Comparison of ENCODE assay signal across 14 mouse cellular contexts in the genomic region with DNA sequence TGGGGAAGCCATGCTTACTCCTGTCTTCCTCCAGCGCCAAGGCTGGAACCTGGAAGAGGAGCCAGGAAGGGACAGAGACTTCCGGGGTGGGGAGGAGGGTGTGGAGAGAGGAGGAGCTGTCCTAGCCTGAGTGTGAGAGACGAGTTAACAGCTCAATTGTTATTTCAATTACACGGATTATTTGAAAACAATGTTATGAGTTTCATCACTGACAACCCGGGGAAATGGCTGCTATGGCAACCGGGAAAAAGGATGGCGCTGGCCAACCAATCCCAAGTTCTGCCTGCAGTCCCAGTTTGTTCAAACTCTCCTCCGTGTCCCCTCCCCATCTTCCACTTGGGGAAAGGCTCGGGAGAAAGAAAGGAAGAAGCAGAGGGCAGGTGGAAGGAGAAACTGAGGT. TPM values are rescaled to one million over a fixed set of nuclear protein-coding genes. Genes with fewer than 3 reads are reported as not detected.
DNase-seq lines count a peak whose midpoint lies in the region; ATAC-seq lines count a peak whose summit lies in the region.
"Had no signal": no experiment of that assay in that cellular context is flagged by ENCODE, and none has a peak within 500 bp of the region (broad histone marks: within the 10 kb centered on the region; RNA-seq: fewer than 3 reads in every experiment).

No protein-coding gene starts in this region.

- DNase-seq in forebrain, embryonic 10.5 days (ENCODE audit: extremely low spot score, low spot score) = no peak
- DNase-seq in R1 (ENCODE audit: low read depth, low spot score) = peak; percentile 83
- peak; percentile 70 for DNase-seq in hindbrain, embryonic 11.5 days (ENCODE audit: low spot score)
- DNase-seq in urinary bladder, adult 18-20 months (ENCODE audit: low spot score in 2 of 2) = no peak
- DNase-seq in T-cell, adult 2 months (ENCODE audit: low spot score) = no peak
- DNase-seq: adrenal gland, postnatal 25 days; cerebellum, adult 11-12 months; liver, embryonic 13.5 days; thymus, postnatal 36 days had no signal

- H3K36me3 ChIP-seq in forebrain, embryonic 13.5 days (ENCODE audit: poor library complexity, severe bottlenecking) = no peaks in the 10 kb centered on the region
- no peaks in the 10 kb centered on the region for H3K36me3 ChIP-seq in forebrain, embryonic 10.5 days (replicated peaks)
- no peaks in the 10 kb centered on the region for H3K36me3 ChIP-seq in hindbrain, embryonic 11.5 days (ENCODE audit: control insufficient read depth, insufficient read depth, low read length)
- no peaks in the 10 kb centered on the region for H3K36me3 ChIP-seq in midbrain, embryonic 15.5 days (replicated peaks)
- H3K36me3 ChIP-seq in kidney, embryonic 15.5 days = no peaks in the 10 kb centered on the region
- H3K36me3 ChIP-seq: liver, embryonic 13.5 days had no signal

- no peaks in the 10 kb centered on the region for H3K9me3 ChIP-seq in forebrain, embryonic 13.5 days (replicated peaks)
- no peaks in the 10 kb centered on the region for H3K9me3 ChIP-seq in forebrain, embryonic 10.5 days
- H3K9me3 ChIP-seq in hindbrain, embryonic 11.5 days (ENCODE audit: control insufficient read depth, low read length) = no peaks in the 10 kb centered on the region
- H3K9me3 ChIP-seq in midbrain, embryonic 15.5 days = no peaks in the 10 kb centered on the region
- no peaks in the 10 kb centered on the region for H3K9me3 ChIP-seq in kidney, embryonic 15.5 days (replicated peaks)
- H3K9me3 ChIP-seq: liver, embryonic 13.5 days had no signal

- H3K27me3 ChIP-seq in forebrain, embryonic 13.5 days = peaks cover 15% of the 10 kb centered on the region; the same call in 1 of the 2 replicates
- H3K27me3 ChIP-seq in forebrain, embryonic 10.5 days (ENCODE audit: poor library complexity, severe bottlenecking) = peaks cover 98% of the 10 kb centered on the region
- peaks cover 8% of the 10 kb centered on the region for H3K27me3 ChIP-seq in hindbrain, embryonic 11.5 days (ENCODE audit: control insufficient read depth, insufficient read depth, low read length)
- H3K27me3 ChIP-seq in midbrain, embryonic 15.5 days (replicated peaks) = 0 out of 2 replicates have a peak, but pooled peaks cover 18% of the 10 kb centered on the region
- H3K27me3 ChIP-seq in kidney, embryonic 15.5 days = peaks cover 97% of the 10 kb centered on the region

- H3K9ac ChIP-seq in forebrain, embryonic 13.5 days = no peak overlapping the region
- H3K9ac ChIP-seq in hindbrain, embryonic 11.5 days (ENCODE audit: low read depth, low read length) = no peak overlapping the region
- no peak overlapping the region for H3K9ac ChIP-seq in midbrain, embryonic 15.5 days
- H3K9ac ChIP-seq in kidney, embryonic 15.5 days = no peak overlapping the region
- H3K9ac ChIP-seq: liver, embryonic 13.5 days had no signal

- peak overlapping the region; percentile 10; the same call in 1 of the 2 replicates for H3K4me2 ChIP-seq in forebrain, embryonic 13.5 days
- peak overlapping the region; percentile 9; the same call in 1 of the 2 replicates for H3K4me2 ChIP-seq in hindbrain, embryonic 11.5 days (replicated peaks; ENCODE audit: low read depth, low read length)
- H3K4me2 ChIP-seq in midbrain, embryonic 15.5 days = 0 out of 2 replicates have a peak overlapping the region, but pooled peaks have one; percentile 2
- H3K4me2 ChIP-seq in kidney, embryonic 15.5 days = no peak overlapping the region
- H3K4me2 ChIP-seq: liver, embryonic 13.5 days had no signal

- H3K4me1 ChIP-seq in forebrain, embryonic 13.5 days = peaks cover 58% of the 10 kb centered on the region
- peaks cover 56% of the 10 kb centered on the region for H3K4me1 ChIP-seq in forebrain, embryonic 10.5 days
- H3K4me1 ChIP-seq in hindbrain, embryonic 11.5 days (replicated peaks; ENCODE audit: control insufficient read depth, insufficient read depth, low read length) = peaks cover 11% of the 10 kb centered on the region
- peaks cover 32% of the 10 kb centered on the region for H3K4me1 ChIP-seq in midbrain, embryonic 15.5 days
- H3K4me1 ChIP-seq in kidney, embryonic 15.5 days = no peaks in the 10 kb centered on the region
- H3K4me1 ChIP-seq: liver, embryonic 13.5 days had no signal

- WGBS in forebrain, embryonic 13.5 days = 13% methylated on average over 9 of the region's 9 CpGs
- WGBS in forebrain, embryonic 10.5 days = 19% methylated on average over 9 of the region's 9 CpGs
- 9% methylated on average over 9 of the region's 9 CpGs for WGBS in hindbrain, embryonic 11.5 days
- WGBS in midbrain, embryonic 15.5 days = 5% methylated on average over 9 of the region's 9 CpGs
- WGBS in kidney, embryonic 15.5 days = 7% methylated on average over 9 of the region's 9 CpGs

- no peak overlapping the region for H3K4me3 ChIP-seq in forebrain, embryonic 13.5 days
- no peak overlapping the region for H3K4me3 ChIP-seq in forebrain, embryonic 10.5 days
- no peak overlapping the region for H3K4me3 ChIP-seq in hindbrain, embryonic 11.5 days (ENCODE audit: low read depth, low read length)
- no peak overlapping the region for H3K4me3 ChIP-seq in midbrain, embryonic 15.5 days
- no peak overlapping the region for H3K4me3 ChIP-seq in kidney, embryonic 15.5 days (replicated peaks)
- H3K4me3 ChIP-seq: liver, embryonic 13.5 days; myocyte had no signal

- no peak overlapping the region for H3K27ac ChIP-seq in forebrain, embryonic 13.5 days
- H3K27ac ChIP-seq in forebrain, embryonic 10.5 days = no peak overlapping the region
- H3K27ac ChIP-seq in hindbrain, embryonic 11.5 days (ENCODE audit: low read depth, low read length) = no peak overlapping the region
- H3K27ac ChIP-seq in midbrain, embryonic 15.5 days = no peak overlapping the region; the same call in 1 of the 2 replicates
- no peak overlapping the region for H3K27ac ChIP-seq in kidney, embryonic 15.5 days
- H3K27ac ChIP-seq: kidney, postnatal 0 days; liver, embryonic 13.5 days had no signal

- 0 out of 2 replicates have a peak, but pooled peaks have one; percentile 31 for ATAC-seq in forebrain, embryonic 13.5 days
- ATAC-seq in hindbrain, embryonic 11.5 days (ENCODE audit: low FRiP score) = peak; percentile 64; the same call in 1 of the 2 replicates
- ATAC-seq in midbrain, embryonic 15.5 days (replicated peaks) = no peak; the same call in 1 of the 2 replicates
- no peak for ATAC-seq in kidney, embryonic 15.5 days (replicated peaks; ENCODE audit: low FRiP score)

RNA-seq across cellular contexts. Expression of gene Cdh22, which starts 12.7 kb away (rescaled TPM):
- polyA plus RNA-seq in forebrain, embryonic 13.5 days (2015; fragmentation: Nextera tagmentation; extraction: Ambion mirVana) = 5.0 and 6.2 TPM in 2 replicates
- polyA plus RNA-seq in forebrain, embryonic 10.5 days (2016; fragmentation: Nextera tagmentation; extraction: Ambion mirVana) = 2.8 and 3.1 TPM in 2 replicates
- 4.6 and 5.6 TPM in 2 replicates for polyA plus RNA-seq in hindbrain, embryonic 11.5 days (2014; fragmentation: Nextera tagmentation; extraction: Ambion mirVana)
- polyA plus RNA-seq in midbrain, embryonic 15.5 days (2015; fragmentation: Nextera tagmentation; extraction: Ambion mirVana) = 20.8 and 21.2 TPM in 2 replicates
- 0.78 and 1.1 TPM in 2 replicates for polyA plus RNA-seq in kidney, embryonic 15.5 days (2015; fragmentation: Nextera tagmentation; extraction: Ambion mirVana)
- polyA plus RNA-seq: liver, embryonic 13.5 days had no signal

Comparison
In these comparisons a context has a peak if more than half of its experiments do, and no peak if none do; other contexts are left out.
1. ATAC-seq: peak in forebrain, embryonic 13.5 days (single experiment) and hindbrain, embryonic 11.5 days (single experiment); none in midbrain, embryonic 15.5 days (single experiment) and kidney, embryonic 15.5 days (single experiment).
2. DNase-seq: peak in R1 (single experiment) and hindbrain, embryonic 11.5 days (single experiment); none in forebrain, embryonic 10.5 days (single experiment), urinary bladder, adult 18-20 months (0 of 2) and T-cell, adult 2 months (single experiment).